Mouse (Mus musculus) small intestine, adult 2 months (tissue): Measurements from ENCODE around the gene Dlst.

Experiments
- CTCF ChIP-seq: fragments of 200-500 bp; IDR thresholded peaks from 2 replicates; pipeline ENCODE4 v1.5.1; 2012; ENCODE audit warnings: low read depth, mild to moderate bottlenecking, control low read depth, inconsistent platforms, low read length, moderate library complexity, mixed read lengths; ENCODE audit not compliant: insufficient replicate concordance, insufficient read length; ENCODE audit errors: extremely low read depth
- POLR2A ChIP-seq: fragments of 200-500 bp; IDR thresholded peaks from 2 replicates; pipeline ENCODE4 v1.6.1; 2012; ENCODE audit warnings: low read depth, mild to moderate bottlenecking, control low read depth, inconsistent platforms, low read length, moderate library complexity

GRCm38 (mm10) chr12:85174016-85174415 is 63.4 kb downstream of the Dlst start:
- TF ChIP-seq CTCF = no peak
- no peak for TF ChIP-seq POLR2A
